Mouse (Mus musculus) G1E (cell line): ENCODE results near the gene Capn10.

Experiments
- CTCF ChIP-seq: IDR thresholded peaks from 2 replicates; pipeline ENCODE4 v1.5.1; 2012; ENCODE audit warnings: low read depth, low read length, inconsistent platforms, mixed read lengths
- POLR2AphosphoS5 ChIP-seq: IDR thresholded peaks from 2 replicates; pipeline ENCODE4 v1.6.1; 2012; ENCODE audit warnings: low read depth, low read length, inconsistent platforms; ENCODE audit not compliant: insufficient replicate concordance
- TAL1 ChIP-seq: conservative IDR thresholded peaks from 2 replicates; pipeline ENCODE4 v1.6.1; 2012; ENCODE audit warnings: low read depth, low read length, inconsistent platforms, mixed read lengths

- TF ChIP-seq TAL1 (no peak), CTCF (no peak), POLR2AphosphoS5 (no peak)
These were observed 2.3 kb downstream of the Capn10 start for GRCm38 (mm10) chr1:92936467-92936866.
